20 mouse cellular contexts compared by ENCODE assay signal in the genomic region with DNA sequence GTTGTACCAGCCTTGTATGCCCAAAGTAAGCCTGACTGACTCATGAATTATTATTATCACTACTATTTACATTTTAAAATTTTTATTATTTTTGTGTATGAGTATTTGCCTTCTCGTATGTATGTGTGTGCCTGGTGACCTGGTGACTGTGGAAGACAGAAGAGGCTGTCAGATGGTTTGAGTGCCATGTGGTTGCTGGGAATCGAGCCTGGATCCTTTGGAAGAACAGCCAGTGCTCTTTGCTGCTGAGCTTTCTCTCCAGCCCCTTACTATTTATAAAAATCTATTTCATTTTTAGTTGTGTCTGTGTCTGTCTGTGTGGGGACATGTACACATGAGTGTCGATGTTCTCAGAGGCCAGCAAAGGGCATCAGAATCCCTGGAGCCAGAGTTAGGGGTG. TPM values are rescaled to one million over a fixed set of nuclear protein-coding genes. Genes with fewer than 3 reads are reported as not detected.
"Had no signal": no experiment of that assay in that cellular context is flagged by ENCODE, and none has a peak within 500 bp of the region (broad histone marks: within the 10 kb centered on the region; RNA-seq: fewer than 3 reads in every experiment).

No protein-coding gene starts in this region.

- DNase-seq: lung, adult 2 months; lung, postnatal 14 days; lung, postnatal 36 days; right cerebral cortex, postnatal 14 days; thymus, adult 2 months; thymus, postnatal 25 days; thymus, postnatal 4 days had no signal

- H3K9me3 ChIP-seq: lung, embryonic 15.5 days; megakaryocyte, embryonic 14.5 days; midbrain, embryonic 13.5 days; midbrain, embryonic 15.5 days; neural tube, embryonic 12.5 days; stomach, embryonic 15.5 days had no signal

- ATAC-seq: lung, postnatal 0 days; midbrain, embryonic 13.5 days; midbrain, embryonic 15.5 days had no signal

- H3K27me3 ChIP-seq: lung, embryonic 15.5 days; midbrain, embryonic 13.5 days; midbrain, embryonic 15.5 days; neural tube, embryonic 12.5 days; stomach, embryonic 15.5 days had no signal

- H3K9ac ChIP-seq: lung, embryonic 15.5 days; midbrain, embryonic 13.5 days; midbrain, embryonic 15.5 days; neural tube, embryonic 12.5 days; stomach, embryonic 15.5 days had no signal

- H3K4me1 ChIP-seq: lung, embryonic 15.5 days; megakaryocyte, embryonic 14.5 days; midbrain, embryonic 13.5 days; midbrain, embryonic 15.5 days; neural tube, embryonic 12.5 days; stomach, embryonic 15.5 days had no signal

- H3K4me2 ChIP-seq: lung, embryonic 15.5 days; midbrain, embryonic 11.5 days; midbrain, embryonic 13.5 days; midbrain, embryonic 15.5 days; neural tube, embryonic 12.5 days; stomach, embryonic 15.5 days had no signal

- H3K36me3 ChIP-seq: lung, embryonic 15.5 days; midbrain, embryonic 13.5 days; midbrain, embryonic 15.5 days; neural tube, embryonic 12.5 days; stomach, embryonic 15.5 days had no signal

- H3K27ac ChIP-seq: lung, embryonic 15.5 days; macrophage; midbrain, embryonic 13.5 days; midbrain, embryonic 15.5 days; neural tube, embryonic 12.5 days; stomach, embryonic 15.5 days; stomach, postnatal 0 days had no signal

- H3K4me3 ChIP-seq: lung, embryonic 15.5 days; megakaryocyte, embryonic 14.5 days; midbrain, embryonic 13.5 days; midbrain, embryonic 15.5 days; neural tube, embryonic 12.5 days; stomach, embryonic 15.5 days had no signal

RNA-seq across cellular contexts. Expression of gene Frmpd1, which starts 28.2 kb away (rescaled TPM):
- total RNA-seq: megakaryocyte progenitor cell, adult 5-6 weeks; monocyte, adult 5-6 weeks; neutrophil, adult 5-6 weeks had no signal
- polyA plus RNA-seq: macrophage had no signal
